8 mouse cellular contexts compared by ENCODE assay signal in the genomic region with DNA sequence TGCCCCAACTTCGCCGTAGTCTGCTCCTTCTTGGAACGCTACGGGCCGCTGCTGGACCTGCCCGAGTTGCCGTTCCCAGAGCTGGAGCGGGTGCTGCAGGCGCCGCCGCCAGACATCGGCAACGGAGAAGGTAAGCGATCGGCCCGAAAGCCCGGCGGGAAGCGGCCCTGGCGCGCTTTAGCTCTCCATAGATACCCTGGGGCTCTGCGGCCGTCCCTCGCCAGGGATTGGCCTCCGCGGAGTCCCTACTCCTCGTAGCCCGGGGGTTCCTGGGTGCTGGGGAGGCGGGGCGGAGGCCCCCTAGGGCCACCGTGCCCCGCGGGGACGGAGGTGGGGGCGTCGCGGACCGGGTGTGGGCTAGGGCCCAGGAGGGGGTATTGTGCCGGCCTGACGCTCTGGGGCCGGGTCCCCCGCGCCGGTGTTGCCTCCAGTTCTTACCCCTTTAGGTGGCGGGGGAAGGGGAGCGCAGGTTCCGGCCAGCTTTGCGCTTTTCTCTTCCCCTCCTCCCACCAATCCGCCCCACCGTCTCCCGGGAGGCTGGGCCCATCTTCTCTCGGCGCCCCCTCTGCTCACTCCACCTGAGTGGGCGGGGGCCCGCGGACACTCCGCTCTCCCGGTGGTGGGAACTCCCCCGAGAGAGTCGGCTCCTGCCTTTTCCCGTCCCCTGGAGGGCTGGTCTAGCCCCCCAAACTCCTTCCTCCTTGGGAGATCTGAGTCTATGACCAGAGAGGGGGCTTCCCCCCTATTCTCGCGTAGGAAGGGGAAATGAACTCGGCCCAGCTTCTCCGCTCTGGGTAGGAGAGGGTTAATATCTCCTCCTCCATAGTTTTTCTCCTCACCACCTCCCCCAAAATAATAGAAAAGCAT. TPM values are rescaled to one million over a fixed set of nuclear protein-coding genes. Genes with fewer than 3 reads are reported as not detected.
DNase-seq lines count a peak whose midpoint lies in the region; ATAC-seq and TF ChIP-seq lines count a peak whose summit lies in the region.

No protein-coding gene starts in this region.

- H3K9ac ChIP-seq in kidney, embryonic 15.5 days, result peak overlapping the region; percentile 100
- H3K9ac ChIP-seq in liver, embryonic 11.5 days (ENCODE audit: low read depth, low read length), result peak overlapping the region; percentile 99

- H3K4me2 ChIP-seq in kidney, embryonic 15.5 days, result peak overlapping the region; percentile 77
- H3K4me2 ChIP-seq in liver, embryonic 11.5 days, result peak overlapping the region; percentile 92
- H3K4me2 ChIP-seq in myocyte (ENCODE audit: low read depth), result peak overlapping the region; percentile 95

- no peak; the same call in 1 of the 2 replicates for TF ChIP-seq POLR2A in embryonic fibroblast, embryonic 13.5 days (IDR thresholded peaks at IDR 0.05; ENCODE audit: low read depth, low read length)
- no peak for TF ChIP-seq POLR2A in myocyte (IDR thresholded peaks at IDR 0.05; ENCODE audit: insufficient read length, low read depth)

- H3K27me3 ChIP-seq in C2C12 (ENCODE audit: control insufficient read depth, insufficient read depth, insufficient read length), result no peaks in the 10 kb centered on the region
- no peaks in the 10 kb centered on the region for H3K27me3 ChIP-seq in heart, embryonic 10.5 days (ENCODE audit: insufficient read depth, poor library complexity, severe bottlenecking)
- H3K27me3 ChIP-seq in kidney, embryonic 15.5 days, result no peaks in the 10 kb centered on the region
- H3K27me3 ChIP-seq in liver, embryonic 11.5 days (replicated peaks; ENCODE audit: control insufficient read depth, insufficient read depth, low read length), result no peaks in the 10 kb centered on the region
- H3K27me3 ChIP-seq in myocyte (ENCODE audit: control insufficient read depth, insufficient read depth, insufficient read length), result no peaks in the 10 kb centered on the region
- H3K27me3 ChIP-seq in splenic B cell, adult 2 months (ENCODE audit: control insufficient read depth, insufficient read depth, low read length, poor library complexity, severe bottlenecking), result no peaks in the 10 kb centered on the region

- under 1% methylated on average over 58 of the region's 65 CpGs for WGBS in heart, embryonic 10.5 days
- WGBS in kidney, embryonic 15.5 days, result under 1% methylated on average over 65 of the region's 65 CpGs
- WGBS in liver, embryonic 11.5 days, result under 1% methylated on average over 63 of the region's 65 CpGs

- H3K9me3 ChIP-seq in heart, embryonic 10.5 days, result no peaks in the 10 kb centered on the region
- H3K9me3 ChIP-seq in kidney, embryonic 15.5 days (replicated peaks), result no peaks in the 10 kb centered on the region
- H3K9me3 ChIP-seq in liver, embryonic 11.5 days (ENCODE audit: control insufficient read depth, low read length), result peaks cover 3% of the 10 kb centered on the region; the same call in 1 of the 2 replicates

- H3K4me1 ChIP-seq in embryonic fibroblast, embryonic 13.5 days (ENCODE audit: control insufficient read depth, insufficient read depth, low read length), result no peaks in the 10 kb centered on the region
- peaks cover 10% of the 10 kb centered on the region; the same call in 1 of the 2 replicates for H3K4me1 ChIP-seq in heart, embryonic 10.5 days
- H3K4me1 ChIP-seq in kidney, embryonic 15.5 days, result peaks cover 16% of the 10 kb centered on the region
- H3K4me1 ChIP-seq in liver, embryonic 11.5 days (replicated peaks; ENCODE audit: control insufficient read depth, insufficient read depth, low read length), result no peaks in the 10 kb centered on the region

- peak; percentile 46 for ATAC-seq in kidney, embryonic 15.5 days (replicated peaks; ENCODE audit: low FRiP score)
- peak; percentile 42 for ATAC-seq in liver, embryonic 11.5 days (replicated peaks; ENCODE audit: low FRiP score)

- peak overlapping the region; percentile 82 for H3K4me3 ChIP-seq in C2C12 (ENCODE audit: insufficient read depth, poor library complexity, severe bottlenecking)
- H3K4me3 ChIP-seq in embryonic fibroblast, embryonic 13.5 days (ENCODE audit: insufficient read depth, low read length), result peak overlapping the region; percentile 91
- H3K4me3 ChIP-seq in heart, embryonic 10.5 days, result peak overlapping the region; percentile 99
- H3K4me3 ChIP-seq in kidney, embryonic 15.5 days (replicated peaks), result peak overlapping the region; percentile 91
- H3K4me3 ChIP-seq in liver, embryonic 11.5 days (ENCODE audit: low read depth, low read length), result peak overlapping the region; percentile 99
- H3K4me3 ChIP-seq in myocyte, result peak overlapping the region; percentile 83

- peak overlapping the region; percentile 92 for H3K27ac ChIP-seq in embryonic fibroblast, embryonic 13.5 days (ENCODE audit: insufficient read depth, low read length)
- peak overlapping the region; percentile 100 for H3K27ac ChIP-seq in heart, embryonic 10.5 days
- H3K27ac ChIP-seq in kidney, embryonic 15.5 days, result peak overlapping the region; percentile 99
- H3K27ac ChIP-seq in liver, embryonic 11.5 days (ENCODE audit: low read depth, low read length), result peak overlapping the region; percentile 99

- peaks cover 54% of the 10 kb centered on the region for H3K79me2 ChIP-seq in C2C12 (ENCODE audit: control insufficient read depth, insufficient read depth)
- peaks cover 49% of the 10 kb centered on the region for H3K79me2 ChIP-seq in myocyte (ENCODE audit: control insufficient read depth, insufficient read depth)

- H3ac ChIP-seq in C2C12 (ENCODE audit: control insufficient read depth, insufficient read length, low read depth), result peak overlapping the region; percentile 88
- peak overlapping the region; percentile 51 for H3ac ChIP-seq in myocyte (ENCODE audit: control insufficient read depth, insufficient read length)

- DNase-seq in adrenal gland, postnatal 25 days, result peak; percentile 40
- peak; percentile 81 for DNase-seq in heart, embryonic 10.5 days (ENCODE audit: low spot score)
- DNase-seq in liver, embryonic 11.5 days (ENCODE audit: low spot score), result peak; percentile 80
- peak; percentile 44 for DNase-seq in splenic B cell, adult 2 months (ENCODE audit: low read depth, low spot score)

- peaks cover 32% of the 10 kb centered on the region for H3K79me3 ChIP-seq in C2C12 (ENCODE audit: low read depth)

- no peak for TF ChIP-seq CTCF in C2C12 (IDR thresholded peaks at IDR 0.05; ENCODE audit: control insufficient read depth, insufficient read depth, insufficient read length)
- no peak for TF ChIP-seq CTCF in embryonic fibroblast, embryonic 13.5 days (IDR thresholded peaks at IDR 0.05; ENCODE audit: borderline replicate concordance, insufficient read depth, low read length)

- H3K36me3 ChIP-seq in C2C12 (ENCODE audit: control insufficient read depth, insufficient read depth) (no peaks in the 10 kb centered on the region), myocyte (ENCODE audit: control insufficient read depth, insufficient read depth) (no peaks in the 10 kb centered on the region)
- no peaks in the 10 kb centered on the region for H3K36me3 ChIP-seq in heart, embryonic 10.5 days
- H3K36me3 ChIP-seq in kidney, embryonic 15.5 days, result no peaks in the 10 kb centered on the region
- no peaks in the 10 kb centered on the region for H3K36me3 ChIP-seq in liver, embryonic 11.5 days (ENCODE audit: control insufficient read depth, insufficient read depth, low read length)
- no peaks in the 10 kb centered on the region for H3K36me3 ChIP-seq in splenic B cell, adult 2 months (ENCODE audit: control insufficient read depth, insufficient read depth, low read length, poor library complexity, severe bottlenecking)

TF ChIP-seq in C2C12, 6 proteins besides CTCF, POLR2A, EP300 and RAD21:
- TF ChIP-seq CEBPB (IDR thresholded peaks at IDR 0.05; ENCODE audit: low read depth) (no peak), USF1 (IDR thresholded peaks at IDR 0.05; ENCODE audit: low read depth) (no peak), MYOD1 (IDR thresholded peaks at IDR 0.05; ENCODE audit: control insufficient read depth, insufficient read length, low read depth) (no peak), MYOG (IDR thresholded peaks at IDR 0.05; ENCODE audit: control insufficient read depth, extremely low read depth, insufficient read length) (no peak), MAX (IDR thresholded peaks at IDR 0.05) (no peak), FOSL1 (IDR thresholded peaks at IDR 0.05; ENCODE audit: insufficient read depth, low read length, poor library complexity, severe bottlenecking) (no peak)

TF ChIP-seq in myocyte, 11 proteins besides CTCF, POLR2A, EP300 and RAD21:
- no peak for TF ChIP-seq MAX (IDR thresholded peaks at IDR 0.05; ENCODE audit: low read depth)
- no peak for TF ChIP-seq MYOG (IDR thresholded peaks at IDR 0.05; ENCODE audit: control insufficient read depth in 1 of 3, insufficient read depth in 1 of 3, insufficient read length in 2 of 3, low read depth in 2 of 3)
- TF ChIP-seq CEBPB (IDR thresholded peaks at IDR 0.05; ENCODE audit: insufficient read depth, poor library complexity, severe bottlenecking), result no peak
- no peak for TF ChIP-seq REST (IDR thresholded peaks at IDR 0.05; ENCODE audit: insufficient read depth, insufficient read length)
- no peak for TF ChIP-seq SRF (IDR thresholded peaks at IDR 0.05; ENCODE audit: control insufficient read depth, insufficient read length, low read depth)
- TF ChIP-seq TCF3 (IDR thresholded peaks at IDR 0.05; ENCODE audit: insufficient read length, low read depth), result no peak
- TF ChIP-seq TCF12 (IDR thresholded peaks at IDR 0.05; ENCODE audit: insufficient read depth, poor library complexity, severe bottlenecking), result no peak
- no peak for TF ChIP-seq POLR2AphosphoS2 (IDR thresholded peaks at IDR 0.05; ENCODE audit: insufficient read length, low read depth)
- TF ChIP-seq MYOD1 (IDR thresholded peaks at IDR 0.05; ENCODE audit: control insufficient read depth in 1 of 3, insufficient read length in 2 of 3, low read depth in 2 of 3), result no peak

RNA-seq across cellular contexts. Expression of a gene that starts 0.5 kb away (rescaled TPM):
- polyA plus RNA-seq in C2C12 (2012; fragmentation: generic; extraction: Trizol) (3.6 TPM), myocyte (2012; fragmentation: generic; extraction: Trizol) (4.3 TPM)
- 30.6 and 32.0 TPM in 2 replicates for total RNA-seq in adrenal gland, postnatal 25 days (2021)
- polyA plus RNA-seq in embryonic fibroblast, embryonic 13.5 days (2011; ENCODE audit: insufficient read length, low read depth, missing spikeins), result 24.2 and 26.2 TPM in 2 replicates
- 15.8 and 17.7 TPM in 2 replicates for polyA plus RNA-seq in heart, embryonic 10.5 days (2016; fragmentation: Nextera tagmentation; extraction: Ambion mirVana)
- 23.8 and 27.8 TPM in 2 replicates for polyA plus RNA-seq in kidney, embryonic 15.5 days (2015; fragmentation: Nextera tagmentation; extraction: Ambion mirVana)
- polyA plus RNA-seq in liver, embryonic 11.5 days (2014; fragmentation: Nextera tagmentation; extraction: Ambion mirVana), result 14.5 and 14.8 TPM in 2 replicates

RNA-seq across cellular contexts. Expression of a gene that starts 0.9 kb away (rescaled TPM):
- polyA plus RNA-seq in C2C12 (2012; fragmentation: generic; extraction: Trizol) (14.1 TPM), myocyte (2012; fragmentation: generic; extraction: Trizol) (127 TPM)
- total RNA-seq in adrenal gland, postnatal 25 days (2021), result 32.2 and 36.8 TPM in 2 replicates
- polyA plus RNA-seq in embryonic fibroblast, embryonic 13.5 days (2011; ENCODE audit: insufficient read length, low read depth, missing spikeins), result 21.9 and 22.2 TPM in 2 replicates
- polyA plus RNA-seq in heart, embryonic 10.5 days (2016; fragmentation: Nextera tagmentation; extraction: Ambion mirVana), result 30.6 and 32.9 TPM in 2 replicates
- 45.9 and 51.7 TPM in 2 replicates for polyA plus RNA-seq in kidney, embryonic 15.5 days (2015; fragmentation: Nextera tagmentation; extraction: Ambion mirVana)
- 24.5 and 25.3 TPM in 2 replicates for polyA plus RNA-seq in liver, embryonic 11.5 days (2014; fragmentation: Nextera tagmentation; extraction: Ambion mirVana)

Comparison
In these comparisons a context has a peak if more than half of its experiments do, and no peak if none do; other contexts are left out.
1. Peak in every context shown above with its lines: DNase-seq, ATAC-seq, H3K4me3 ChIP-seq and H3K27ac ChIP-seq.